Mouse (Mus musculus) lung, postnatal 14 days (tissue): ENCODE measurements around the gene Ddx1.
"Not testable (repeated sequence)": the region's sequence is repeated elsewhere in the genome, so short reads cannot be mapped to it uniquely, and the experiment has no call there.

ENCODE experiments used
- DNase-seq: peaks from one replicate; pipeline ENCODE4 v3.0.0; 2021

Gene Ddx1

DNA sequence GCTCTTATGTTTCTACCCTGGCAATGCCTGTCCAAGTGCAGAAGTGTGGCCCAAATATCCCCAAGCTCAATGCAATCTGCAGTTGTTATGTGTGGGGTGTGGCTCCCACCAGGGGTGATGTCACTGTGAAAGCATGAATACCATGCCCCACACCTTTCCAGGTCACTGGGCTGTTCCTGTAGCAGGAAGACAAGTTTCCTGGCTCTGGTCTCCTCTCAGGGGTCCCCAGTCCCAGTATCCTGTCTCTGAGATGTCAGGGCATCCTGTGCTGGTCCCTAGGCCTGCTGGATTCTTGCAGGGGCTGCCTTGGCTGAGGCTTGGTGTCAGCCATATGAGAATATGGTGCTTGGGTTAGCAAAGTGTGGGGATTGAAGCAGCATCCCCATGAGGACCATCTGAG, 46.7 kb downstream of the Ddx1 start:
- no peak for DNase-seq

- no peak for DNase-seq
These were observed 48.4 kb downstream of the Ddx1 start for GRCm38 (mm10) chr12:13200576-13200975.

- peak; percentile 28 for DNase-seq
These were observed 49.4 kb downstream of the Ddx1 start for GRCm38 (mm10) chr12:13199338-13200301.

GRCm38 (mm10) chr12:13198157-13198556, 50.9 kb downstream of the Ddx1 start:
- no peak for DNase-seq

DNA sequence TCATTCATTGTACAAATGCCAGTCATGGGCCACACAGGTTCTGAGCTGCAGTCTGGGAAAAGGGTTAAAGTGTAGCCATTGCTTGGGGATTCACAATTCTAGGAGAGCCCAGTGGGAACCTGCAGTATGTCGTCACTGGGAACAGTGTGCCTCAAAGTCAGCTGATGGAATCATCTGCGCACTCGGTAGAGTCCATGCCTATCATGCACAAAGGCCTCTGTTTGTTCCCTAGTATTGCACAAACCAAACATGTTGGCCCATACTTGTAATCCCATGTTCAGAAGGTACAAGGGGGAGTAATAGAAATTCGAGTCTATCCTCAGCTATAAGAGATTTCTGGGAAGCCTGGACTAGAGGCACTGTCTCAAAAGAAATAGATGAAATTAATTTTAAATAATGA, 52.9 kb downstream of the Ddx1 start:
- DNase-seq = no peak

- no peak for DNase-seq
These were observed 53.5 kb downstream of the Ddx1 start for GRCm38 (mm10) chr12:13195506-13195905.

GRCm38 (mm10) chr12:13188059-13188700, 60.8 kb downstream of the Ddx1 start:
- DNase-seq = no peak

DNA sequence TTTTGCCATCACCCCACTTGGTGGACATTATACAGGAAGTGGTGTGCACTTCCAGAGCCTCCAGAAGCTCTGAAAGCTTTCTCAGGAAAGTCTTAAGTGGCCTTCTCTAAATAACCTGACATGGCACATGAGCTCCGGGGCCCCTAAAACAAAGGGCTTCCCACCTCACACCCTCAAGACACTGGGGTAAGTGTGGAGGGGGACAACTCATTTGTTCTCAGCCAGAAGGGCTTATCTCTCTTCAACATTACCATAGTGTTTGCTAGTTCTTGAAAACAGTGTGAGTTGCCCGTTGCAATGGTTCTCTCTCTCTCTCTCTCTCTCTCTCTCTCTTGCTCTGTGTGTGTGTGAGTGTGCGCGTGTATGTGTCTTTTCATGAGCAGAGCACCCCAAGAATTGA, 62.8 kb downstream of the Ddx1 start:
- DNase-seq = no peak

- DNase-seq = no peak
These were observed 64.1 kb downstream of the Ddx1 start for GRCm38 (mm10) chr12:13184873-13185361.

DNA sequence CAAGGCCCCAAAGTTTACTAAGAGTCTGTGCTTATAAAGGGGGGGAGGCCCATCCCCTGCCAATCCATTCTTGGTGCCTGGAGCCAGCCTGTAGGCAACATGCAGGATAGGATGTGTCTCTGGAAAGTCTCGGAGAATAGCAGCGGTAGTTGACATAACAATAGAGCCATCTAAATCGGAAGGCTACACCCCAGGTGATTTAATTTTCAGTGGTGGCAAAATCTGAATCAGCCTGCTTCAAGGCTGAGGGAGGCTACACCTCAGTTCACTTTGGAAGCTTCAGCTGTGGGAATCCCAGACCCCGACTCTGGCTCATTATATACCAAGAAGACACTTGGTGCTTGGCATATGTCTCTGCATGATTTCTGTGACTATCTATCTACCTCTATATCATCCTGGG, 64.9 kb downstream of the Ddx1 start:
- not testable (repeated sequence) for DNase-seq

DNA sequence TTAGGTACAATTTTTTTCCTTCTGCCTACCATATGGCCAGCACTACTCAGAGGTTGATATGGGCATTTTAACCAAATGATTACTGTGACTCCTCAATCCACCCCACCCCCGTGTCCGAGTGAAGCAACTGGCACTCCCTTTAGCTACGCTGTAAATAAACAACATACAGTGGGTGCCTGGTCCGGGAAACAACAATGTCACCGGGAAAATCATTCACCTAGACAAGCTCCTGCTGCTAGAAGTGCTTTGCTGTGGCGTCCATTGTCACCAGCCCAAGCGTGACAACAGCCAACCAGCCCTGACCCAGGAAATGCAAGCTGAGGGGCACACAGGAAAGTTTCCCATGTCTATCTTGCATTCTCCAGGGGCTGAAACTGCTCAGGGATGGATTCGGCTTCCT, 66.8 kb downstream of the Ddx1 start:
- DNase-seq = no peak

DNA sequence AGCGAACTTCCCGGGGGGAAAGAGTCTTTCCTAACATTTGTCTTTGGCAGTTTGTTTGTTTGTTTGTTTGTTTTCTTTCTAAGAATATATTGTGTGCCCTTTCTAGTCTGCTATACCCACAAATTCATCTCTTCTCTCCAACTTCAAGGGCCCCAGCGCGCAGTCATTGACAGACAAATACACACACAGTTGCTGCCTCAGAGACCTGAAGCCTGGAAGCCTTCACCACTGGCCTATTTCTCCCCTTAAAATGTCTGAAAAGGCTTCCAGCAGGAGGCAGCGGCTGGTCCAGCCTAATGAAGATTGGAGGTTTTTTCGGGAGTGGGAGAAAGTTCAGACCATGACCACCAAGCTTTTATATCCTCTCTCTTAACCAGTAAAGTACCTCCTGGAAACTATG, 67.3 kb downstream of the Ddx1 start:
- no peak for DNase-seq

DNA sequence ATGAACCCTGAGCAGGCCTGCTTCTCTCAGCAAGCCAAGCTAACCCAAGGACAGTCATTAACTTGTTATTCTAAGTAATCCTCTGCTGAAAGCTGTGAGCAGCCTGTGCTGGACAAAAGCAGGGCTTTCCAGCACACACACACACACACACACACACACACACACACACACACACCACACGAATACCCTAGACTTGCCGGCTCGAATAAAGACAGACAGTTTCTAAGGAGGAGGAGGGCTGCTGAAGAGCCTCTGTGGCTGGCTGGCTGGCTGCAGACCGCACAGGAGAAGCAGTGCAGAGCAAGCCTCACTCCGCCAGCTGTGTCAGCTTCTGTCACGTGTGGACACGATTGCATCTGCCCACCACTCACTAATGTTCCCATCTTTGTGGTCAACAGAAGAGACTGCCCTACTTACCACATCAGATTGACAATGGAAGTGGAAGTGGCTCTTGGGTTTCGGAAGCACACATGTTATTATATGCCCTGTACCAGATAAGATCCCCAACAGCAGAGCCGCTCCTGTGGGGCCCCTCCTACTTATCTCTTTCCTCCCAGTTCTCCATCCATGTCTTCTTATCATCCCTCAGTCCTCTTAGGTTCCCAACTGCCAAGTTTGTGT, 68.2 kb downstream of the Ddx1 start:
- no peak for DNase-seq

DNA sequence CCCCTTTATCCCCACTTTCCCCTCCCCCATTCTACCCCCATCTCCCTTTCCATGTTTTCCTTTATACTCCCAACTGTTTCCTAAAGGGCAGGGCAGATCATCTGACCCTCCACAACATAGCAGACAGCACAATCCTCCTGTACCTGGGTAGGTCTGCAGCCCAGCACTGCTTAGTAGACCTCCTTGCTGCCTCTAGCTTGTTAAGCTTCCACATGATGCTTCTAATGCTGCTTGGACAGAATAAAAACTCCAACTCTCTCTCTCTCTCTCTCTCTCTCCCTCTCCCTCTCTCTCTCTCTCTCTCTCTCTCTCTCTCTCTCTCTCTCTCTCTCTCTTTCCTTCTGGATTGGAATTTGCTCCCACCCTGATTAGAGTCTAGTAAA, 68.7 kb downstream of the Ddx1 start:
- DNase-seq = no peak

GRCm38 (mm10) chr12:13177606-13178005, 71.4 kb downstream of the Ddx1 start:
- no peak for DNase-seq

DNA sequence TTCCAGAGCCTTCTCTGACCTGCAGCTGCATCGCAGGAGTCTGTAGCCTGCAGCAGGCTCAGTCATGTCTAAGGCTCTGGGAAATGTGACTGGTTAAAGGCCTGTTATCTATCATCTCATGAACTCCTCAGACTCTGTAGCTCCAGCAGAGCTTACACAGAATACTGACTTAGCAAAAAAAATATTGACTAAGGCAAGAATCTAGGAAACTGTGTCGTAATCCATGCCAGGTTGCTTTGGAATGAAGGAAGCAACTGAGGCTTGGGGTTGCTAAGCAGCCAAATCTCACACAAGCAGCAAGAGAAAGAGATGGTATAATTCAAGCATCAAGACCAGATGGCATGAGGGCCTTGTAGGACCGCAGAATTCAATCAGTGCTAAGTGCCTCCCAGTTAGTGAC, 72.1 kb downstream of the Ddx1 start:
- DNase-seq = no peak

DNA sequence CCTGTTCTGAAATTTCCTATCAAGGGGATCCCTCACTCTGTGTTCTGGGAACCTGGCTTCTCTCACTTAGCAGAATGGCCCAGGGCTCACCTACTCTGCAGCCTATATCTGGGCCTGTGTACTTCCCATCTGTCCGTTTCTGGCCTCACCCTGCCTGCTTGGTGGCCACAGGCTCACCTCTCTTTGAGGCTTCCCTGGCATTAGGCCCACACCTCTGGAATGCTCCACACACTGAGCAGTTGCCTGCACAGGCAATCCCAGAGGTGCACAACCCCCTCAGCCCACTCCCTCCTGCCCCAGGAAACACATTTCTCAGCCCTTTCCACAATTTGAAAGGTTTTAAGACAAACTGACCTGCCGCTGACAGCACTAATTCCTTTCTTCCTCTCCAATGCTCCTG, 72.9 kb downstream of the Ddx1 start:
- no peak for DNase-seq

DNA sequence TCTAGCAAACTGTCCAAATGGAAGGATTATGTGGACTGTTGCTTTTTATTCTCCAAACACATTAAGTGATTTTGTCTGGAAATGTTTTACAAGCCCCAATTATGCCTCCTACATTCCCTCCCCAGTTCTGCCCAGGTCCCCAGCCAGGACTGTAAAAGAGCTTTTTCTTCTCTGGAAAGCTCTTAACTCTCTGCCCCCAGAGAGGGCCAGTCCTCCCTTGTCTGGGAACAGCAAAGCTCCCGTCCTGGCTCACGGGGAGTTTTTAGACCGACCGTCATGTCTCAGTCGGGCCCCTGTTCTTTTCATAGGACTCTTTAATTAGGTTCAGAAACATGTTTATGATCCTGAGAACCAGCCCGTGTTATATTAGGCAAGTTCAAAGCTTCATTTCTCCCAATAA, 75.0 kb downstream of the Ddx1 start:
- DNase-seq = no peak

DNA sequence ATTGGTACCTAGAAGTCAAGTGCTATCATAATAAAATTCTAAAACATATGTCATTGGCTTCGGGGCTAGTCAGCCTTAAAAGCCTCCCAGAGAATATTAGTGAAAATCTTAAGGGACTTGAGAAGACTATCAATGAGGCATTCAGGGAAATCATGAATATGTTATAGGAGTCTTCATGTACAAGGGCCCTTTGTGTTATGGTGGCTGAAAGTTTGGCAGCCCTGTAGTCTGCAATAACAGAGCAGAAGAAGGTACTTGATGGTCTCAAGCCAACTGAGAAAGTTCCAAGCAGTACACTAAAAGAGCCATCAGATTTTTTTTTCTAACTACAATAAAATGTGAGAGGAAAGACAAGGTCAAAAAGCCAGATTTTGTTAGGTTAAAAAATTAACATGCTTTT, 80.9 kb downstream of the Ddx1 start:
- DNase-seq = no peak

DNA sequence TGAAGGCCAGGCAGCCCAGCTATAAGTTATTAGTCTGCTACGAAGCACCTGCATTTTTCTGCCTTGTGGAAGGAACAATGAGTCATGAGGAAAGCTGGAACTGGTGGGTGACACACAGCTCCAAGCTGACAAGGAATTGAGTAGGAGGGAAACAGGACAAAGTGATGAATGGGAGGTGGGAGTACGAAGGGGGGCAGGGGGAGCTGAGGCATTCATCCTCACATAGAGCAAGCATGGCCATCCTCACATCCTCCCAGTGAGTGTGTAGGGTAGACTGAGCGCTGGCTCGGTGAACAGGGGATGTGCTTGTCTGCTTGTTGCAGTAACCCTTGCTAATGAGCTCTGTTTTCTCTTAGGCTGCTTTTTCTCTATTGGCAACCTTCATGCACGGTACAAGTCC, 81.9 kb downstream of the Ddx1 start:
- DNase-seq = no peak
